Mouse (Mus musculus) splenic B cell, adult 2 months (primary cell): ENCODE measurements at regions not wholly inside any gene's neighbourhood (a gene's known extent, or its start where the extent isn't known, plus 50 kb on each side); places are given as distances from the start of the nearest gene placed in this dataset.

Experiments used
- DNase-seq: peaks from one replicate; pipeline ENCODE4 v3.0.0-alpha.2; 2011; ENCODE audit warnings: low read depth, low spot score
- H3K27me3 ChIP-seq: 2 replicates; pipeline ENCODE4 v1.6.1; 2012; ENCODE audit warnings: mild to moderate bottlenecking, low read length, moderate library complexity, mixed read lengths; ENCODE audit not compliant: control insufficient read depth, poor library complexity, insufficient read depth, severe bottlenecking
- H3K36me3 ChIP-seq: 2 replicates; pipeline ENCODE4 v1.6.1; 2012; ENCODE audit warnings: mild to moderate bottlenecking, low read length, moderate library complexity, mixed read lengths; ENCODE audit not compliant: control insufficient read depth, poor library complexity, insufficient read depth, severe bottlenecking

GRCm38 (mm10) chr1:35478262-35478661, 589.9 kb upstream of the Hs6st1 start:
- peak; percentile 5 for DNase-seq
- no peaks in the 10 kb centered on the region for H3K27me3 ChIP-seq
- no peaks in the 10 kb centered on the region for H3K36me3 ChIP-seq

- H3K27me3 ChIP-seq: no peaks in the 10 kb centered on the region
- H3K36me3 ChIP-seq: no peaks in the 10 kb centered on the region
- DNase-seq: no peak
Observed at GRCm38 (mm10) chr1:35495963-35496362, 572.2 kb upstream of the Hs6st1 start.

- Histone ChIP-seq H3K36me3 (no peaks in the 10 kb centered on the region), H3K27me3 (no peaks in the 10 kb centered on the region)
- DNase-seq: no peak
Observed at GRCm38 (mm10) chr1:35522951-35523350, 545.2 kb upstream of the Hs6st1 start.

GRCm38 (mm10) chr1:35523790-35524362, 544.3 kb upstream of the Hs6st1 start:
- no peaks in the 10 kb centered on the region for H3K27me3 ChIP-seq
- H3K36me3 ChIP-seq: no peaks in the 10 kb centered on the region
- no peak for DNase-seq

- Histone ChIP-seq H3K27me3 (no peaks in the 10 kb centered on the region), H3K36me3 (no peaks in the 10 kb centered on the region)
- no peak for DNase-seq
Observed at GRCm38 (mm10) chr1:35524788-35525187, 543.4 kb upstream of the Hs6st1 start.

- Histone ChIP-seq H3K36me3 (no peaks in the 10 kb centered on the region), H3K27me3 (no peaks in the 10 kb centered on the region)
- DNase-seq: no peak
Observed at GRCm38 (mm10) chr1:35527750-35528476, 540.3 kb upstream of the Hs6st1 start.

- no peak for DNase-seq
- no peaks in the 10 kb centered on the region for H3K36me3 ChIP-seq
- H3K27me3 ChIP-seq: no peaks in the 10 kb centered on the region
Observed at GRCm38 (mm10) chr1:35535470-35535869, 532.7 kb upstream of the Hs6st1 start.

- Histone ChIP-seq H3K36me3 (no peaks in the 10 kb centered on the region), H3K27me3 (no peaks in the 10 kb centered on the region)
- DNase-seq: no peak
Observed at GRCm38 (mm10) chr1:35536276-35536675, 531.9 kb upstream of the Hs6st1 start.

GRCm38 (mm10) chr1:35548845-35549244, 519.4 kb upstream of the Hs6st1 start:
- no peaks in the 10 kb centered on the region for H3K27me3 ChIP-seq
- DNase-seq: no peak

GRCm38 (mm10) chr1:35551503-35551902, 516.7 kb upstream of the Hs6st1 start:
- Histone ChIP-seq H3K36me3 (no peaks in the 10 kb centered on the region), H3K27me3 (no peaks in the 10 kb centered on the region)
- DNase-seq: no peak

More at GRCm38 (mm10) chr1:35548845-35549244, 519.4 kb upstream of the Hs6st1 start:
- H3K36me3 ChIP-seq: no peaks in the 10 kb centered on the region

- Histone ChIP-seq H3K27me3 (no peaks in the 10 kb centered on the region), H3K36me3 (no peaks in the 10 kb centered on the region)
- no peak for DNase-seq
Observed at GRCm38 (mm10) chr1:35562786-35563185, 505.4 kb upstream of the Hs6st1 start.

GRCm38 (mm10) chr1:35575203-35575602, 493.0 kb upstream of the Hs6st1 start:
- H3K36me3 ChIP-seq: no peaks in the 10 kb centered on the region
- DNase-seq: no peak
- H3K27me3 ChIP-seq: no peaks in the 10 kb centered on the region

- H3K27me3 ChIP-seq: no peaks in the 10 kb centered on the region
- DNase-seq: no peak
- H3K36me3 ChIP-seq: no peaks in the 10 kb centered on the region
Observed at GRCm38 (mm10) chr1:35579392-35579791, 488.8 kb upstream of the Hs6st1 start.

GRCm38 (mm10) chr1:35579992-35580391, 488.2 kb upstream of the Hs6st1 start:
- no peaks in the 10 kb centered on the region for H3K27me3 ChIP-seq
- no peak for DNase-seq
- H3K36me3 ChIP-seq: no peaks in the 10 kb centered on the region

- peak; percentile 37 for DNase-seq
- Histone ChIP-seq H3K27me3 (no peaks in the 10 kb centered on the region), H3K36me3 (no peaks in the 10 kb centered on the region)
Observed at GRCm38 (mm10) chr1:35580474-35580873, 487.7 kb upstream of the Hs6st1 start.

GRCm38 (mm10) chr1:35587900-35588299, 480.3 kb upstream of the Hs6st1 start:
- Histone ChIP-seq H3K27me3 (no peaks in the 10 kb centered on the region), H3K36me3 (no peaks in the 10 kb centered on the region)
- no peak for DNase-seq
